Mouse (Mus musculus) kidney, adult 18-20 months (tissue): ENCODE data around the gene Bcl3.
"Not testable (repeated sequence)": the region's sequence is repeated elsewhere in the genome, so short reads cannot be mapped to it uniquely, and the experiment has no call there.

Experiments
- DNase-seq: peaks from one replicate; pipeline ENCODE4 v3.0.0; 2021

Gene Bcl3

GRCm38 (mm10) chr7:19796697-19797588 lies 25.6 kb downstream of the Bcl3 start, which contains the start of gene Cblc:
Cblc (minus strand) TSS chr7:19796809.
- peak; percentile 90 for DNase-seq

DNA sequence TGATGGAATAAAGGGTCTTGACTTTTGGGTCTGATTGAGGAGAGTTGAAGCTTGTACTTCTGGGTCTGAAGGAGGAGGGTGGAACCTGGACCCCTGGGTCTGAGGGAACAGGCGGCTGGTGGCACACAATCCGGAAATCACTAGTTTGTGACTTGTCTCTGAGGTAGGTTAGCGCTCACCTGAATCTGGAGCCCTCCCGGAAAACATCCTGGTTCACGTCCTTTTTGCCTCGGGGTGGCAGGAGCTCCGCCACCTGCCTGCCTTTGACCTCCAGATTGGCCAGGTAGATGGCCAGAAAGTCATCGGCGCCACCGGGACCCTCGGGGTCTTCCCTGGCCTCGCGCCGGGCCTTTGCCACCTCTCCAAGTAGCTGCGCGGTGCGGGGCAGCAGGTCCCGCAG lies 26.3 kb downstream of the Bcl3 start:
- peak; percentile 44 for DNase-seq

DNA sequence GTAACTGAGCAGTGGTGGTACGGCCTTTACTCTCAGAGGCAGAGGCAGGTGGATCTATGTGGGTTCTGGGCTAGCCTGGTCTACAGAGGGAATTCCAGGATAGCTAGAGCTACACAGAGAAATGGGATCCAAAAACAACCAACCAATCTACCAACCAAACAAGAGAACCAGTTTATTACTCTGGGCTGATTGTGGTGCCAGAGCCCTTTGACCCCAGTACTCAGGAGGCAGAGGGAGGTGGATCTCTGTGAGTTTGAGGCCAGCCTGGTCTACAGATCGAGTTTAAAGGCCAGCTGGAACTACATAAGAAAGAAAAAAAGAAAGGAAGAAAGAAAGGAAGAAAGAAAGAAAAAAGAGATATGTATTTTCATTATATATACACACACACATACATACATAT lies 27.3 kb downstream of the Bcl3 start:
- DNase-seq: no peak

DNA sequence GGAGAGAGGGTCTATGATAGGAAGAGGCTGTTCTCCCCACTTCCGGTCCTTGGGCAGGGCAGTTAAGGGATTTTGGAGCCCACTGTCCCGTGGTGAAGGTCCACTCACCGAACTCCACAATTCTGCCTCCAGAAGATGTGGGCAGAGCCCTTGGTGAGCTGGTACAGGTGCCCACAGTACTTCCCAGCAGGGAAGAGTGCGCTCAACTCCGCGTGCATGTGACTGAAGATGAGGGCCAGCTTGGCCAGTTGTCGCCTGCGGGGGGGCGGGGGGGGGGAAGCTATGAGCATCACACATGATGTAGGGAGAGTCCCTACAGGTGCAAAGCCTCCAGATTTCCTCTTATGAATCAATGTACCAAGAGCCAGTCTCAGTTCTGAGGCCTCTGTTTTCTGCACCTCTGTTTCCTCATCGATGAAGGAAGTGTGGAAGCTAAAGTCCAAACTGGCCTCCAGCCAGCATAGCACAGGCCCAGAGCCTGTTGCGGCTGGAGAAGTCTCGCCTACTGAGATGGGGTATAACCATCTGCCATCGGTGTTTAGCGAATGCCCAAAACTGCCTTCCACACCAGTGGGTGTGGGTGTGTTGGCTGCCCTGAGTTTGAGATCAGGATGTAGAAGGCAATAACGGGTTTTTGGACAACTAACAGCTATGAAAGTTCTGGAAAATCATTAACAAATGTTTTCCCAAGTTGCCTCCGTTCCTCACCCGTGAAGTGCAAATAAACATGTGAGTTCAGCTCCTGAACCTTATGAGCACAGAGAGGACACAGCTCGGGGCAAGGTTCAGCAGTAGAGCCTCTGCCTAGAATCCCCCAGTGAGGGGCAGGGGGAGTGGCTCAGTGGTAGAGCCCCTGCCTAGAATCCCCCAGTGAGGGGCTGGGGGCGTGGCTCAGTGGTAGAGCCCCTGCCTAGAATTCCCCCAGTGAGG lies 29.6 kb downstream of the Bcl3 start:
- DNase-seq: no peak

DNA sequence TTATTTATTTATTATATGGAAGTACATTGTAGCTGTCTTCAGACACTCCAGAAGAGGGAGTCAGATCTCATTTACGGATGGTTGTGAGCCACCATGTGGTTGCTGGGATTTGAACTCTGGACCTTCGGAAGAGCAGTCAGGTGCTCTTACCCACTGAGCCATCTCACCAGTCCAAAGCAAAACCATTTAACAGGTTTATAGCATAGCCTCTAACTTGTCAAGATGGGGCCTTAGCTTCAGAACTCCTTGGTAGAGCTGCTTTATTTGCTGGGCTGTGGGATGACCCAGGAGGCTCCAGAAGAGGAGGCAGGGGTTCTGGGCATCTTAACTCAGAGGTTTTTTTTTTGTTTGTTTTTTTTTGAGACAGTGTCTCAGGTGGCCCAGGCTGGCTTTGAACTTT lies 31.1 kb downstream of the Bcl3 start:
- DNase-seq: not testable (repeated sequence)

- peak; percentile 93 for DNase-seq
Observed at GRCm38 (mm10) chr7:19789904-19790347, 32.6 kb downstream of the Bcl3 start.

DNA sequence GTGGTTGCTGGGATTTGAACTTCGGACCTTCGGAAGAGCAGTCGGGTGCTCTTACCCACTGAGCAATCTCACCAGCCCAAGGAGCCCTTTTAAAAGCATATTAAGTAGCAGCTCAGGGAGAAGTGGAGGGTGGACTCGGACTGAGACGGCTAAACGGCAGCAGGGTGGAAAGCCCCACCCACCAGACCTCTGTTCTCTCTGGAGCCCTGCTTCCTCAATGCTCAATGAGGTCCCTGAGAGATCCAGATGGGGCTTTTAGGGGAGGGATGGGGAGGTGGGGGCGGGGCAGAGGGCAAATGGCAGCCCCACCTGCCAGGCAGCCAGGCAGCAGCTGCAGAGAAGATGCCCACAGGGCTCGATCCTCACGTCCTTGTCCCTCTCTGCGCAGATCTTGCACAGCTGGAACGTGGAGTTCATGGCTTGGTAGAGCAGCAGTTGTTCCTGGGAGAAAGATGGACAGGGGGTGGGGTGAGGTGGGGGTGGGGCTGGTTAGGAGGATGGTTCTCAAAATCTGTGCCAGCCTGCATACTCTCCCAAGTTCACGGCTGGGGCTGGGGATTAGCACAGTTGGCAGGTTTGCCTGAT lies 36.6 kb downstream of the Bcl3 start:
- DNase-seq: no peak

DNA sequence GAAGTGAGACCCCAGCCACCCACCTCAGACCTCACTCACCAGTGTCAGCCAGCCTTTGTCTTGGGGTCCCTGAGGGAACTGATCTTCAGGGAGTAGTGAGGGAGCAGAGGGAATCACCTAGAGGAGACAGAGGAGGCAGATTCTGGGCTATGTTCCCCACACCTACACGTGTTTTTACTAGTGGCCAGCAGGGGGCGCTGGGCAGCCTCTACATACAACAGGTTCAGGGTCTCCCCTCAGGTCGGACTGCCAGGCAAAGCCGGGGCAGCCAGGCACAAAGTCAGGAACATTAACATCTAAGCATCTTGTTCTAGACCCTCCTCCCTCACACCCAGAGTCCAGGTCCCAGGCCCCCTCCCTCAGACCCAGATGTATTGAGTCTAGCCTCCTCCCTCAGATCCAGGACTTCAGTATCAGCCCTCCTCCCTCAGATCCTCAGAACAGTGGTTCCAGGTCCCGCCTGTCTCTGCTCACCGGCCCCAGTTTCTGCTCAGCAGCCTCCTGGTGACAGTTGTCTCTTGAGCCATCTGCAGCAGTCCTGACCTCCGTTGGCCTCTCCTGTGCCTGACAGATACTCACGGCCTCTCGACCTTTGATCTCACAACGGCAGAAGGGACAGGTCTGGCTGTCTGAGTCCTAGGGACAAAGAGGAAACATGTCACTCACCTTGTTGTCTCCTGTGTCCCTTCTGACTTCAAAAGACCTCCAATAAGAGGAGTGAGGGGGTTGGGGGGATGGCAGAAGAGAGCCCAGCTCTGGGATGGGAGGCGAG lies 37.6 kb downstream of the Bcl3 start:
- no peak for DNase-seq

DNA sequence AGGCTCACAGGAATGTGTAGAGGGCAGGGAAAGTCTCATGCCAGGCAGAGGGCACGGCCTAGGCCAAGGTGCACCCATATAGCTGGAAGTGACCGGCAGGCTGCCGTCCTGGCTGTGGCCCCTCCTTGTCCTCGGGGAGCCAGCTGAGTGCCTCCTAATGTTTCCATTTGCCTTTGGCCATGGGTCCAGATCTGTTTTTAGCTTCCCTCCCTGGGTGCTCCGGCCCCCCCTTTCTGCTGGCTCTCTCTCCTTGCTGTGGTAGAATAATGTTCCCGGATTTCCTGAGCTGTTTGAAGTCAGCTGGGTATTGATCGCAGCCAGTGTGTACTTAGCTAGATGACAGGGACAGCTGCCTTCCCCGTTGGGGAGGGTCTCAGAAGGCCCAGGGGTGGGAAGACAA lies 38.9 kb downstream of the Bcl3 start:
- DNase-seq: peak; percentile 44

- DNase-seq: peak; percentile 43
Observed at GRCm38 (mm10) chr7:19782645-19783044, 39.9 kb downstream of the Bcl3 start.

DNA sequence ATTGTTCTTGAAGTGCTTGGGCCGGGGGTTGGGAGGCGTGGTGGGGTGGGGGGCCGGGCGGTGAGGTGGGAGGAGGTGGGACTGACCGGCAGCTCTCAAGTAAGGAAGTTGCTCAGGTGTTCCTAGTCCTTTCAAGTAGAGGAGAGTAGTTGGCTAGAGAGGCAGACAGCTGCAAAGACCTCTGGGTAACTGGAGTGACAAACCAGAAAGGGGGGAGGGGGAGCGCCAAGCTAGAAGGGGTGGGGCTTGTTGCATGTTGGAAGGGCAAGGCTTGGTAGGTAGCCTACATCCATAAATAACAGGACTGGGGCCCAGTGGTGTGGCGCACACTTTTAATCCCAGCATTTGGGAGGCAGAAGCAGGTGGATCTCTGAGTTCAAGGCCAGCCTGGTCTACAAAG lies 40.8 kb downstream of the Bcl3 start:
- DNase-seq: no peak

DNA sequence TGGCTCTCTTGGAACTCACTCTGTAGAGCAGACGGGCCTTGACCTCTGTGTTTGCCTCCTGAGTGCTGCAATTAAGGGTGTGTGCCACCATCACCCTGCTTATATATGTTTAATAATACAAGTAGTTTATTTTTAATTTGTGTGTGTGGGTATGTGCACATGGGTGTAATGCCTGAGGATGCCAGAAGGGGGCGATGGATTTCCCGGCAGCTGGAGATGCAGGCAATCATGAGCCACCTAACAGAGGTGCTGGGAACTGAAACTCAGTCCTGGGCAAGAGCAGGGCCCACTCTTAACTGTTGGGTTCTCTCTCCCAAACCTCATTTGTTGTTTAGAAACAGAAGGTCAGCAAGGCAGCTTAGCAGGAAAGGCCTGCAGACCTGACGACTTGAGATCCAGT lies 42.7 kb downstream of the Bcl3 start:
- DNase-seq: no peak

- DNase-seq: no peak
Observed at GRCm38 (mm10) chr7:19778645-19779044, 43.9 kb downstream of the Bcl3 start.

- DNase-seq: no peak
Observed at GRCm38 (mm10) chr7:19777049-19777723, 45.4 kb downstream of the Bcl3 start.

DNA sequence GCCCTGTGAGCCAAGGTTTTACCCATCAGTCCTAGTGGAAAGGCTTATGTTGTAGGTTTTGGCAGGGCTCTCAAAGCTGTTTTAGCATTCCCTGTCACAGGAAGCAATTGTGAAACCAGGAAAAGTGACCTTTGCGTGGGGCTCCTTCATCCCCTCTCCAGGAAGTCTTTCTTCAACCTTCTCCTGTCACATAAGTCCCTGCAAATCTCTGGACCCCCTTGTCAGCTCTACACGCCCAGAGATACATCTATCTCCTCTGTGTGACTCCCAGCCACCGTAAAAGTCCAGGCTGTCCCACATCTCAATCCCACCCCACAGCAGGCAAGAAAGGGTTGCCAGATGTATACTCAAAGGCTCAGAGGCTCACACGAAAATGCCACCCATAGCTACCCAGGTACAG lies 50.9 kb downstream of the Bcl3 start:
- DNase-seq: no peak

DNA sequence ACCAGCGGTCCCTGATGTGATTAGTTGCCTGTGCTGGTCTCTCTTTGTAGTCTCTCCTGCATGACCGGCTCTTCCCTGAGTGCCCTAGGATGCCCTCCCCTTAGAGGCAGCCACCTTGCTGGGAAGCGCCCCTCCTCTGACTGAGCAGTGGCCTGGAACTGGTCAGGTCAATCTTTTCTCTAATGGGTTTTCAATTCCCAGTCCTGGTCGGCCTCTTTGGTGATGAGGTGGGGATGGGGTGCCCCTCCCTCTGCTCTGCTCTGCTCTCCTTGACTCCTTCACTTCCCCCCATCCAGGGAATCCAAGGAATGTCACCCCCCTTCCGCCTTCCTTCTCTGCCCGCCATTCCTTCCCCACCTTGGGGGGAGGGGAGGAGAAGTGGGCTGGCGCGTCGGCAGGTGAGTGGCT lies 51.6 kb downstream of the Bcl3 start, which contains the start of gene Bcam:
TSS of gene Bcam (minus strand) at position 33 of the 408 bp plus-strand sequence.
- DNase-seq: no peak

GRCm38 (mm10) chr7:19770375-19770754 lies 52.2 kb downstream of the Bcl3 start:
- DNase-seq: peak; percentile 94

DNA sequence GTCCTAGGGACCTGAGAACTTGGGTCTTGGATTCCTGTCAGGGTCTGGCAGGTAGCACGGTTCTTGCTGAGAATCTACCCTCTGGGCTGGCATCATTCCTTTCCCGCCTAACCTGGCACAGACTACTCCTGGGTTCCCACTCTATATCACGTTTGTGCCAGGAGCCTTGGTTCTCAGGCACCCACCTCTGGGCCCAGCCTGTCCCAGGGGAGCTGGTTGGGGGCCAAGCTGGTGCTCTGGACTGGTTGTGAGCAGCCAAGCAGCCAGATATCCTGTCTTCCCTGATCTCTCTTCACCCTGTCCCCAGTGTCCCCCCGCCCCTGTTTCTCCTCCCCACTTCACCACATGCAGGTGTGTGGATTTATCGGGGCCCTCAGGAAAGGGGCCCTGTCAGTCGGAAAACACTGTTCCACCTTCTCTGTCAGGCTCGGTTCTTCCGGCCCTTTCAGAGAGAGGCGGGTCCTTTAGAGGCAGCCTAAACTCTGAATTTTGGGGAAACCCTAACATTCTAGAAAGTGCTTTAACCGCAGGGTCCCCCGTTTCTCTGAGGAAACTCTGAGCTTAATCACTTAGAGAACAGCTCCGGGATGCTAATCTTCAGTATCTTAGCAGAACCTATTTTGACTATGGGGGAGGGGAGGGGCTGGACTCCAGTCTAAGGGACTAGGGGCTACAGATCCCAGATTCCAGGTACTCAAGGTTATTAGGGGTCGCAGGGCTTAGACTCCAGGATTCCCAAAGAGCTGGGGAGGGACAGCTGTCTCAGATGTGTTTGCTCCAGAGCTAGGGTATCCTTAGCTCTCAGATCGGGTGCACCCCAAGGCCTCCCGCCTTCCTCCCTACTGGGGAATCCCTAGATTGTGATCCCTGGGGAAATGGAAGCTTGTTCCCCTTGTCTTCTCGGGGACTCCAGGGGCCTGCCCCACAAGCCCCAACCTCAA lies 52.9 kb downstream of the Bcl3 start:
- DNase-seq: no peak

DNA sequence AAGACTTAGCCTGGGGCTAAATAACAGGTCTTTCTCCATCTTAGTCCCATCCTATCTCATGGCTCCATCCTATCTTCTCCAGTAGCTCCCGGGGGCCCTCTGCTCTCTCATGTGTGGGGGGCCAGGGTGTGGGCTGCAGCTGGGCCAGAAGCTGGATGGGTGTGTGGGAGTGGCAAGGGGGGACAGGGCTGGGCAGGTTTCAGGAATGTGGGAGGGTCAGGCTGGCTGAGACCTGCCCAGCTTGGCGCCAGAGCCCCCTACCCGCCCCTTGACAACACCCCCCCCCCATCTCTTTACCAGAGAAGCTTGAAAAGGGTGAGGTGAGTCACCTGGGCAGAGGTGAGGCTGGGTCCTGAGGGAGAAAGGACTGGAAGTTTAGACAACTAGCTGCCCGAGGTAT lies 53.6 kb downstream of the Bcl3 start:
- DNase-seq: no peak

GRCm38 (mm10) chr7:19768251-19768650 lies 54.3 kb downstream of the Bcl3 start:
- DNase-seq: no peak

- no peak for DNase-seq
Observed at GRCm38 (mm10) chr7:19764581-19764980, 58.0 kb downstream of the Bcl3 start.
